Mouse (Mus musculus) cerebellum, adult 11 months (tissue): ENCODE data around the gene Xpr1.
"Not testable (repeated sequence)": the region's sequence is repeated elsewhere in the genome, so short reads cannot be mapped to it uniquely, and the experiment has no call there.

Source experiments
- DNase-seq: peaks from one replicate; pipeline ENCODE4 v3.0.0; 2022

Xpr1 gene

DNA sequence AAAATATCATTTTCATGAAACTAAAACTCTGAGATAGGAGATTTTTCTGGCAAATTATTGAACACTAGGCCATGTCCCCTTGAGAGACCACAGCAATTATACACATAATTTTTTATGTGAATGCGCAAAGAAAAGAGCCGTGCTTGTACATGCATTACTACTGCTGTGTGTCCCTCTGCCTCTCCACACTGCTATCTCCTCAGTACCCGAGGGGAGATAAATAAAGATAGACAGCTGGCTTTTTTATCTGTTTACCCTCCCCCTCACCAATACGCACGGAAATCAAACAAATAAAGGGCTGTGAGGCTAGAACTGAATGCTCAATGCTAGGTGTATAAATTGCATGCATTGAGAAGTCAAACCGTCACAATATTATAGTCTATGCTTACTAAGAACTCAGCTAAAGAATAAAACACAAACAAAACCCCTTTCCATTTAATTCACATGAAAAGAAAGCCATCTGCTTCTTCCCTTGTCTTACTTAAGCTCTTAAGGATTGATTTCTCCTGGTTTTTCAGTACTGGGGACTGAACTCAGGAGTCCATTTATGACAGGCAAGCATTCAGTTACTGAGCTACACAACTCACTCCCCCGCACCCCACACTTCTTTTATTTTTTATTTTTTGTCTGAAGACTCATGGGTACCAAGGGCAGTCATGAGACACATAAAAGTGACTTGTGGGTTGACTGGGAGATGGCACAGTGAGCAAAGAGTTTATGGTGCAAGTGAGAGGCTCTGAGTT lies 97.0 kb downstream of the Xpr1 start:
- DNase-seq: no peak

DNA sequence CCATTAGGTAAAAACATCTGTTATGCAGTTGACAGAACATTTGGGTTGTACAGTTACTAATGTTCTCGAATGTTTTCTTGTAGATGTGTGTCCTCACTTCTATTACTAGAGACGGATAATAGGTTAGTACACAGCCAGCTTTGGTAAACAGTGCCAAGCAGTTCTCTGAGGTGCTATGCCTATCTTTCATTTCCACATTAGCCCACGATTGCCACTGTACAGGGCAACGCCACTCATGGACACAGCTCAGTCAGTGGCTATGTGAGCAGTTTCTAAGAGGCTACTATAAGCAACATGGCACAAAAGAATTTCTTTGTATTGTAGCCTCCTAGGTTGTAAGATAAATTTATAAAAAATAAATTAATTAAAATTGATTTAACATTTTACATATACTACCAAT lies 97.7 kb downstream of the Xpr1 start:
- DNase-seq: no peak

DNA sequence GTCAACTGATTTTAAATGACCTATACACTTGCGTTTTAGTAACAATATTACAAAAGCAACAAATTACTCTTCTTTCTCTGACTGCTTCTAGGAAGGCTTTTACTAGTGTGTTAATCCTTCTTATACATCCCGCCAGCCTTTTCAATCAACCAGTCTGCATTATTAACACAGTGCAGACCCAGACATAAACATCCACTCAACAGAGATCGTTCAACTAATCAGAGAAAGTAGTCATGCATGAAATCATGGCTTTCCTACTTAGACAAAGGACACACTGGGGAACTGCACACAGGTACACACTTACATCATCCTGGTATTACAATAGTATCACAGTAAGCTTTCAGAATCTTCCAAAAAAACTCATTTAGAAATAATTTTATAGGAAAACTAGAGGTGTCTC lies 105.5 kb downstream of the Xpr1 start:
- DNase-seq: no peak

DNA sequence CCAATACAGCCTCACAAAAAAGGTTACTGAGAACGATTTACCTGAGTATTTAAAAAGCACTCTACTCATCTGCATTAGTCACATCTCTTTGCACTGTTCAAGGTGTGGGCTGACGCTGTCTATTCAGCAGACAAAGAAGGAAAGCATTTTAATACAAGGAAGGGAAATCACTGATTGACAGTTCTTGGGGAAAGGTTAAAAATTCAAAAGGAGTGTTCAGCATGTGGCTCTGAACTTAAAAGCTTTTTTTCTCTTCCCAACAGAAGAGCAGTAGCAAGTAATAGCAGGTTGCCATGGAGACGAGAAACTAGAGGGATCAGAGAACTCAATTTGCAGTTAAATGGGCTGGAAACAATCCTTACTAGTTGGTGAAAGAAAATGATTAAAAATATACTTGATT lies 110.3 kb downstream of the Xpr1 start:
- no peak for DNase-seq

DNA sequence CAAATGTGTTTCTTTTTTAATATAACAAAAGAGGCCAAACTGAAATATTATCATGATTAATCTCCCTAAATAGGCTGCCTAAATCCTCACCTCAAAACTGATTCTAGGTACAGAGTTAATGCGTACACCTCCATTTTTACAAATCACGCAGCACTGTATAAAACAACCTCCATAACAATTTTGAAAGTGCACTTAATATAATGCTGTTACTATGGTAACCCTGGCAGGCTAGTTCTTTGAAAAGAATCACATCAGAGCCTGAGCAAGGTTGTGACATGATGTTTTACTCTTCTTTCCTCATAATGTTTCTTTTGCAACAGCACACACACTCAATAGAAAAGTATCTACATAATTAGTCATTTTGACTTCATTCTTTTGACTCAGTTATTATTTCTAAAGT lies 113.8 kb downstream of the Xpr1 start:
- no peak for DNase-seq

DNA sequence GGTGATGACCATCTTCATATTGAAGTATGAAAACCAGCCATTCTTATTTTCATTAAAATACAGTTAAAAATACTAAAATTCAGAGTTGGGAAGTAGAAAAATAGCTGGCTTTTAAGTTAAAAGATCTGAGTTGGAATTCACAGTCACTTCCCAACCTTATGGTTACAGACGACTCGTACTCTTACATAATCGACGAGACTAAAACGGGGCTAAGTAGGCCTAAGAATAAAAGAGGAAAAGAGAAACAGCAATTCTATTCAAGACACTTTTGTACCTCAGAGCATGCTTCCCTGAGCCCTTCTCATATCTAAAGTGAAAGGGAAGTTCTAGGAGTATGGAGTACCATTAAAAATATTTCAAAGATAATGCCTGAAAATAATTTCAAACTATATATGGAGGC lies 119.6 kb downstream of the Xpr1 start:
- no peak for DNase-seq

DNA sequence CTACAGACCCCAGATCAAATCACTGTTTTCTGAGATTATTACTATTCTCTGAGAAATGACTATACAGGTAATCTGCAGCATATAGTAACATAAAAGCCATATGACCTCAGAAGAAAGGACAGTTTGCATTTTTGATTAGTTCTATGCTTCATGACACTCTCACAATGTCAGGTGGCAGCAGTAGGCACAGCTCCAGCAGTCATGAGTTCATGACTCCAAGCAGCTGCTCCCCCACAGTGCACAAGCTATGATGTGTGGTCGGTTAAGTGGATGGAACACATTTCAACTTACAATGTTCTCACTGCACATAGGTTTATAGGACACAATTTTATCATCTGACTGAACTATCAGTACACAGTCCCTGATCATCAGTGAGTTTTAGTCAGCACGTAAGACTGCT lies 120.0 kb downstream of the Xpr1 start:
- DNase-seq: no peak

DNA sequence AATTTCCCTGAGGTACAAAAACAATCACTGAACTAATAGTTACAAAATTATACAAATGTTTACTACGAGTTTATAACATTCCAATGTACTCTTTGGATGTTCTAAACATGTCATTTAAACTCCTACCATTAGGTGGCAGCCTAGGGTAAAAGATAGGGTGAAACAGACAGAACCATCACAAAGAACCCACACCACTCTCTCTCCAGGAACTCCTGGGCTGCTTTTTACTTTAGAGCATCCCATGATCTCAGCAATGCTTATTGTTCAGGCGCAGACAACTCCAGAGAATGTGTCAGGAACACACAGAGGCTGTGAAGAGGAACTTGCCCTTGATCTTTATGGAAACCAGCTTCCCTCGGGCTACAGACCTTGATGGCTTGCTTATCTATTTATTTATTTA lies 123.8 kb downstream of the Xpr1 start:
- DNase-seq: peak; percentile 22

DNA sequence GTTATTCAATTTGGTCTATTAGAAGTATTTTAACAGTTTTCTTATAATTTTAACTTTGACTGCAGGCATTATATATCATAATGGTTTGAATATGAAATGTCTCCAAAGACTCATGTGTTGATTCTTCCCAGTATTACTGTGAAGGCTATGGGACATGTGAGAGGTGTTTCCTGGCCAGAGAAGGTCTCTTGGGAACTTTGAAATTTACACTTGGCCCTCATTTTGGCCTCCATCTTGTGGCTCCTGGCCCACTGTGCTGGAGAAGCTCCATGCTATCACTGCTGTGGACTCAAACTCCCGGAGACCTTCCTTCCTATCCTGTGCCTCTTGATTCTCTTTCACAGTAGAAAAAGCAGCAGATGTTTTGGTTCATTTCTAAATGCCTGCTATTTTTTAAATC lies 127.8 kb downstream of the Xpr1 start:
- no peak for DNase-seq

DNA sequence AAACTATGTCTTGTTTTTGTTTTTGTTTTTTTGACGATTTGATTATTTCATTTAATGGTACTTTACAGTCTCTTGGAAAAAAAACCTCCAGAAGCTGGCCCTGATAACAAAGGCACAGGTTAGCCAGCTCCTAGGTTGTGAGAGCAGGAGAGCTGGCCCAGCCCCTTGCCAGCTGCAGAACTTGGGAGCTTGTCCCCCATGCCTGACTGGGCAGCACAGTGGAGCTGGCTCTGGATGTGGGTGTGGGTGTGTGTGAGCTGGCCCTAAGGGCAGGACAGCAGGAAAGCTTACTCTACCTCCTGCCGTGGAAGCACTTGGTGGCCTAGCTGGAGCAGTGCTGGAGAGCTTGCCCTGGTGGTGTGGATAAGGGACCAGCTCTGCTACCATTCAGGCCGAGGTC lies 129.2 kb downstream of the Xpr1 start:
- DNase-seq: no peak

DNA sequence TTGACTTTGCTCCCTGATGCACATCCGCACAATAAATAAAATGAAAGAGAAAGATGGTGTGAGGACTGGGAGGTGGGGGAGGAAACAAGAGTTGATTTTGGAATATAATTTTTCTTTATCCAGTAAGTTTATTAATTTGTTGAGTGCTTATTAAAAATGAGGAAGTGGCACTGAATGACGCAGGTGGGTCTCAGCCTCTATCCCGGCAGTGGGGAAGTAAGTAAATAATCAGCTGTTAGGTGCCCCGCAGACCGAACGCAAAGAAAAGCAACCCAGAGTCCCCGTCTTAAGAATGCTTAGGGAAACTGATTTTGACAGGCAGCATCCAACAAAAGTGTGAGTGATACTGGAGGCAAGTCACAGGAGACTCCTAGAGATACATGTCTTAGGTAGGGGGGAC lies 133.4 kb downstream of the Xpr1 start:
- no peak for DNase-seq

DNA sequence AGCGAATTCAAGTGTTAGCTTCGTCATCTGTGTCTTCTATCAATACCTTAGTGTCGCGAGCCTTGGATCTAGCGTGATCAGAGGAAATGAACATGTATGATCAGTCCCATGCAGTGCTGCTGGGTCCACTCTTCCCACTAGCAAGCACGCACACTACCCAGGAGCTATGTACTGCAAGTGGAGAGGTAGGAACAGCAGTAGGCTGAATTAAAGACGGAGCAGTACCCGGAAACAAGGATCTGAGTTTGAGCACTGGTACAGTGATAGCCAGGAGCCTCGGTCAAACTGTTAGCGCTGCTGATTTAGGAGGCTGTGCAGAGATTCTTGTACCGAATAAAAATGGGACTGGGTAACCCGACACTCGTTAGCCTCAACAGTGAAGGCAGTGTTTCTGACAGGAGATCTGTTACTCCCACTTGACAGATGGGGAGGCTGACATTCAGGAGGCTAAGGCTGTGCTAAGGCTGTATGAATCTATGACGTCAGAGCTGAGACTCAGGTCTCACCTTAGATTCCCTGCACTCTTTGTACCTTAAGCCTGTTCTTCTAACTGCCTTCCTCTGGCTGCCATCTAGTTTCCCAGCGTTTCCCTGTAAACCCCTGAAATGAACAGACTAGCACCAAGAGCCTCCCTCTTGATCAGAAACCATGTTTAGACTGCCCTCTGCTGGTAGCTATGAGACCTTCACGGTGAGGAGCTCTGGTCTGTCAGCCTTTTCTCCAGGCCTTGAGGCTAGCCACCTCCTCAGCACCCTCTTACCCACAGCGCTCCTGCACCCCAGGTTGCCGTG lies 136.0 kb downstream of the Xpr1 start:
- peak; percentile 60 for DNase-seq

DNA sequence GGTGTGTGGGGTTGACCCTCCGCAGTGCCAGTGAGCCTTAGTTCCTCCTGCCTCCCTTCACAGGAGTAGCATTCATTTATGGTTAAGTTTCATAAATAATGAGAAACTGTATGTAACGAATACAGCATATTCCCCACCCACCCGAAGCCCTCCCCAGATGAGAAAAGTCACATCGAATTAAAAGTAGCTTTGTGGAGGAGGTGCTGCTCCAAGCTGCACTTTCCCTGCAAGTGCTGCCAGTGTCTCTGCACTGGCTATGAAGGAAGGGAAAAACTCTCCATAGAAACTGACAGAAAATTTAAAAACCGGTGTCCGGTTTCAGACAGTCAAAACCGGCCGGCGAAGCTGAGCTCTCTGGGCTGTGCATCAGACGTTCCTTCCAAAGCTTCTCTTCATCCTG lies 136.9 kb downstream of the Xpr1 start:
- no peak for DNase-seq

DNA sequence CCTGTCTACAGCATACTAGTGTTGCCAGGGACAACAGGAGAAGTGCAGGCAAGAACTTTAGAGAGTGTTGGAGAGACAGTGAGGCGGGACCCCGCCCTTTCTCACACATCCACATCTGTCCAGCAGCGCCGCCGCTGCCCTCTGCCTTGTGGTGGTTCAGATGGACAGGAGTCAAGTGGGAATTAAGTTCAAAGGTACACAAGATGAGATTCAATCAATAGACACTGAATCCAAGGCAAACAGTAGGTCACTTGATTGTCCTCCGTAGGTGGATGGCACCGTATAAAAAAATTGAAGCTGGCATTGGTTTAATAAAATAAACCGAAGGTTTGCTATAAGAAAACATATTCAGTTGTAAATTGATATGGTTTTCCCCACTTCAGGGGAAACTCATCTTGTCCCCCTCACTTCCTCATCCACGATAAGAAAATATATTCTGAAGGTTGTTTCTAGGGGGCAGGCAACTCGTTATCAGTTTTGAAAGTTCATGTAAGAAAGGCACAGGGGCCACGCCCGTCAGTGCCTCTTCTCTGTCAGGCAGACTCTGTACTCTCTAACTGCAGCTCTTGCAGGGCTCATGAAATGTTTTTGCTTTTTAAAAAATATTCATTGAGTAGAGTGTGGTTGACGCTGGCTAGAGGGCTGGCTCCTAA lies 140.7 kb downstream of the Xpr1 start:
- no peak for DNase-seq

DNA sequence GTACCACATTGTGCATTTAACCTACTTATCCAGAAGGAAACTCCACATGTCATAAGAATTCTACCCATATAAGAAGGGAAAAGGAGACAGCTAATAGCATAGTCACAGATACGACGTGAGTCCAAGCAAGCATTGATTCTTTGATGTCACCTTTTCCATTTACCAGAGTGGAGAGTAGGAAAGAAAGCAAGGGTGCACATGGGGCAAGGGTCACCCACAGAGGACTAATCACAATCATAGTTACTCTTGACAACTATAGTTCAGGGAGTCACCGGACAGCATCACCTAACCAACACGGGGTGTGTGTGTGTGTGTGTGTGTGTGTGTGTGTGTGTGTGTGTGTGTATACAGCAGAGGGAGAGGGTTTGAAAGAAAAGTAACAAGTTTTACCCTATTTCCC lies 141.4 kb downstream of the Xpr1 start:
- no peak for DNase-seq

DNA sequence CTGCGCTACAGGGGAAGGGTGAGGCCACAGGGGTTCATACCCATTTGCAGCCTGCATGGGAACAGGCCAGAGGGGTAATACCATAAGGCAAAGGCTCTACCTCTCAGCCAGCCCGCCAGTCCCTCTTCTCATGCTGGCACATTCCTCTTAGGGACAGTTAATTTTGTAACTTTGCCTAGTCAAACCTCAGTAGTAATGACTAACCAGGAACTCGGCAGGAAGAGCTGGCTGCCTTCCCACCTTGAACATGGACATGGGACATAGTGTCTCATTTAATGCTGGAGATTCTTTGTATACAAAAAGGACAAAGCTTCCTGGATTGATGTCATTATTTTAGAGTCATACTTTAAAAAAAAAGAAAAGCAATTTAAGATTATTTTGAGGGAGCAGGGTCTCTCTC lies 142.2 kb downstream of the Xpr1 start:
- peak; percentile 16 for DNase-seq

DNA sequence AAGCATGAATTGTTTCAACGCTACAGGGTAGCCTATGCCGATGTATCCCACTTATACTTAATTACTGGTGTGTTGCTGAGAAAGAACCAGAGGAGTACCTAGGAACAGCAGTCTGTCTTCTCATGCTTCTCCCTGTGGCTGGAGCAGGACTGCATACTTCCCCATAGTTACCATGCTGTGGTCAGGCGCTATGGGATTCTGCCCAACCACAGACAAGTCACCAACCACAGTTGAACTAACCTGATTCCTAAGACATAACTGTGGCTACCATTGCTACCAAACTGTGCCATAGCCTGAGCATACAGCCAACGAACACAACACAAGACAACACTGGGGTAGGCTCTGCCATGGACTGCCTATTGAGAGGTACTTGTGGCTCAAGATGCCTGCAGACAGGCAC lies 144.3 kb downstream of the Xpr1 start:
- DNase-seq: no peak

DNA sequence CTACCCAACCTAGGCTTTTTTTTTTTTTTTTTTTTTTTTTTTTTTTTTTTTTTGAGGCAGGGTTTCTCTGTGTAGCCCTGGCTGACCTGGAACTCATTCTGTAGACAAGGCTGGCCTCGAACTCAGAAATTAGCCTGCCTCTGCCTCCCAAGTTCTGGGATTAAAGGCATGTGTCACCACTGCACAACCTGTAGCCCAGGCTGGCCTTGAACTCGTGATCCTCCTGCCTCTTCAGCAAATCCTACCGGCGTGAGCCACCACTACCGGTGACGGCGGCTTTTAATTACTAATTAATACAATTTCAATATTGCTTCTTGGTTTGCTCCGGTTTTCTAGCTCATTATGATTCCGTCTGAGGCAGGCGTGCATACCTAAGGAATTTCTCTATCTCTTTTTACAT lies 154.7 kb downstream of the Xpr1 start:
- not testable (repeated sequence) for DNase-seq

DNA sequence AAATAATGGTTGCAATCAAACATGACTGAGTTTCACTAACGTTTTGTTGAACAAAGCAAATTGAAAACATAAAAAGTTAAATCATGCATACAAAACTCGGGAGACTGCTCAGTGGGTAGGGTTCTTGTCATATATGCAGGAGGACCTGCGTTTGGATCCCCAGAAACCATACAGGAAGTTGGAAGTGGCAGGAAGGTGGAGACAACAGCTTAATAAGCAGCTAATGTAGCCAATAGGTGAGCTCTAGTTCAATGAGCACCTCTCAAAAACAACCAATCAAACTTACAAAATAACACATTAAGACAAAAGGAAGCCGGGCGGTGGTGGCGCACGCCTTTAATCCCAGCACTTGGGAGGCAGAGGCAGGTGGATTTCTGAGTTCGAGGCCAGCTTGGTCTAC lies 162.9 kb downstream of the Xpr1 start:
- no peak for DNase-seq

DNA sequence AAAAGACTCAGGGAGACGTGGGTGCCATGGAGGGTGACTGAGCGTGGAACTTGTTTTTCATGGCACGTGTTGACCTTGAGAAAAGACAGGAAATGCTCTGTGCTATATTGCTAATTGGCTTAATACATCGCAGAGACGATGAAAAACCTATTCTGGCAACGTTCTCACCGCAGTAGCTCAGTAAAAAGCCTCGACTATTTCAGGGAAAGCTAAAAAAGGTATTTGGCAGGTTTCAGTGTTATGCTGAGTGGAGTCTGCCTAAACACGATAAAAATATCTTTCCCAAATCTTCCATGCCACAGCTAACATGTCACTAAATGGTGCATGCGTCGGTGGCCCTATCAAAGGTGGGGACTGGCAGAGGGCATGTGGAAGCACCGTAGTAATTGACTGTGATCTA lies 164.1 kb downstream of the Xpr1 start:
- no peak for DNase-seq

DNA sequence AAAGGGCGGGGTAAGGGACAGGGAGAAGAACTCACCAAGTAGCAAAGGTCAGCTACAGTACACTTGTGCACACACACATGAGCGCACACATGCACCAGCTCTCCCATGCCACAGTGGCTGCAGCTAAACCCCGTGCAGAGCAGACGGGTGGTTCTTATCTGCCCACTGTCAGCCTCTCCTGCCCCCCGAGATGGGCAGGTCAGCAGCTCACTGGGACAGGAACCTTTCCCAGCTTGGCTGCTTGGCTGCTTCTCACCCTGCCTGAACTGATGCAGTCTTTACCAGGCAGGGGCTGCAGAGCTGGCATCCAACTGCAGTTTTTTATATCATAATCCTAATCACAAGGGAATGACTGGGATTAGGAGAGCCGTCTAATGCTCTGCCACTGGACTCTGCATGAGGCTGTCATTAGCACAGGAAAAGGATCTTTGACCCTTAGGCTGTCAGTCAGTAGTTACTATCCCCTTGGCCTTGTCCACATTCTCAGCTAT lies 164.5 kb downstream of the Xpr1 start:
- no peak for DNase-seq

DNA sequence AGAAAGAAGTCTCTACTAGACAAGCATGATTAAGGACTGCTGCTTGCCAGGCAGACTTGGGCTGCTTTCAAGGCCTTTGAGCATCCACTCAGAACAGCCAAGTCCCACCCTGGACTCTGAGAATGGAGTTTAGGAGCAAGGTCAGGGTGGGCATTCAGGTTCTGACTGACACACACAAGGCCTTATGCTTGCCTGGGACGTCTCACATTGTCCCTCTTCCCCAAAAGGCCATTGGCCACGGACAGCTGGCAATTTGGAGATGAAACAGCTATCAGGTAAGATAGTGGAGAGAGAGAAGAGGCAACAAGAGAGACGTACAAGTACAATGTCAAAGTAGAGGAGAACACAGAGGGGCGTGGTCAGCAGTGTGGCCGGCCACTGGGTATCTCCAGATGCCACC lies 165.6 kb downstream of the Xpr1 start:
- DNase-seq: no peak

DNA sequence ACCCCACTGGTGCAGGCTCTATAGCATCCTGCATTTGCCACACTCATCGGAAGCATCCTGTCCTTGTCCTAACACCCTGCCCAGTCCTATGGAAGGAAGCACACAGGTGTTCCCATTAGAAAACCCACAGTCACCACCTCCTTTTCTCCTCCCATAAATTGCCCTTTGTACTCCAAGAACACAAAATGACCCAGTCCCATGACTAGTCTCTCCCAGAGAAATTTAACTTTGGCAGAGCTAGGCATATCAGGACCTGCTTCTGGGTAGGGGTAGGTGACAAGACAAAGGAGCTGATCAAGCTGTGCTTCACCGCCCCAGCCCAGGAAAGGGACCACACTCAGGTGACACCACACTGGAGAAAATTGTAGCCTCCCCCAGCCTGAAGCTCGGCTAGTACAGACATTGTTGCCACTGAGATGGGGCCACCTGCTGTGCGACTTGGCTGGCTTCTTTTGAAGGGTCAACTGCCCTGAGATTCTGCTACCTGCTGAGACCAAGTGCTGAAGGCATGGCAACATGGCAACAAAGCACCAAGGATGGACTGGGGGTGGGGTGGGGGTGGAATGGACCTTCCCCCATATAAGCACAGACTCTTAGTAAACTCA lies 166.6 kb downstream of the Xpr1 start:
- no peak for DNase-seq

DNA sequence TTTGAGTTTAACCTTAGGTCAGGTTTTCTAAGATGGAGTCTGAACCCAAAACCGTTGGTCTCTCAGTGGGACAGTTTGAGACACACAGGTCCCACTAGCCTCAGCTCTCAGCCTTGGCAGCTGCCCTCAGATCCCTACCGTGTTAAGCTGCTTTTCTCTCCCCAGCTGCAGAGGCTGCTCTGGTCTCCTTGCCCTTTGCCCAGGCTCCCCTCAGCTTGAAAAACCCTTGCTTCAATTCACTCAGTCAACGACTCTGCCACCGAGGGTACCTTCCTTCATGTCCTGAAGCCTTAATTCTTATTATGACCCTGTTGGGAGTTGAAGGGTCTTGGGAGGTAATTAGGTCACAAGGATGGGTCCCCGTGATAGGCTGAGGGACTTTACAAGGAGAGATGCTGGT lies 167.3 kb downstream of the Xpr1 start:
- no peak for DNase-seq
